Mouse (Mus musculus) limb, embryonic 14.5 days (tissue): ENCODE results near the gene Skap2. TPM values are rescaled to one million over a fixed set of nuclear protein-coding genes. Genes with fewer than 3 reads are reported as not detected.

Source experiments
- ATAC-seq: fragments of 200-750 bp; cut with Nextera tagmentation; 2 replicates; pipeline ENCODE4 v1.8.0; 2017; ENCODE audit warnings: low read depth, moderate number of reproducible peaks, moderate TSS enrichment; ENCODE audit not compliant: low FRiP score
- DNase-seq: peaks from one replicate; pipeline ENCODE4 v3.0.0-alpha.2; 2015; ENCODE audit warnings: low spot score
- H3K27ac ChIP-seq: fragments of 300-500 bp; sonication (generic); replicated peaks from 2 replicates; pipeline ENCODE4 v1.5.1; 2014; ENCODE audit warnings: low read depth, mild to moderate bottlenecking, low read length, moderate library complexity, mixed read lengths
- H3K27me3 ChIP-seq: fragments of 300-500 bp; sonication (generic); 2 replicates; pipeline ENCODE4 v1.6.1; 2014; ENCODE audit warnings: low read length, mixed read lengths; ENCODE audit not compliant: control insufficient read depth, insufficient read depth
- H3K36me3 ChIP-seq: fragments of 300-500 bp; sonication (generic); 2 replicates; pipeline ENCODE4 v1.6.1; 2014; ENCODE audit warnings: mild to moderate bottlenecking, low read length, moderate library complexity, mixed read lengths; ENCODE audit not compliant: control insufficient read depth, insufficient read depth
- H3K4me1 ChIP-seq: fragments of 300-500 bp; sonication (generic); 2 replicates; pipeline ENCODE4 v1.6.1; 2014; ENCODE audit warnings: antibody characterized with exemption, low read length, mixed read lengths; ENCODE audit not compliant: control insufficient read depth, insufficient read depth
- H3K4me2 ChIP-seq: fragments of 300-500 bp; sonication (generic); replicated peaks from 2 replicates; pipeline ENCODE4 v1.6.1; 2014; ENCODE audit warnings: low read depth, mild to moderate bottlenecking, low read length, moderate library complexity; ENCODE audit not compliant: severe bottlenecking
- H3K4me3 ChIP-seq: fragments of 300-500 bp; sonication (generic); replicated peaks from 2 replicates; pipeline ENCODE4 v1.5.1; 2014; ENCODE audit warnings: low read length
- H3K9ac ChIP-seq: fragments of 300-500 bp; sonication (generic); 2 replicates; pipeline ENCODE4 v1.6.1; 2014; ENCODE audit warnings: mild to moderate bottlenecking, low read depth, low read length, moderate library complexity; ENCODE audit not compliant: severe bottlenecking
- H3K9me3 ChIP-seq: fragments of 300-500 bp; sonication (generic); 2 replicates; pipeline ENCODE4 v1.6.1; 2016; ENCODE audit warnings: low read length; ENCODE audit not compliant: control insufficient read depth
- POLR2A ChIP-seq: fragments of 200-500 bp; IDR thresholded peaks from 2 replicates; pipeline ENCODE4 v1.8.0; 2012; ENCODE audit warnings: inconsistent platforms, mild to moderate bottlenecking, moderate library complexity, borderline replicate concordance; ENCODE audit not compliant: insufficient read depth, insufficient read length; ENCODE audit errors: extremely low read depth
- WGBS: fragments of 180-500 bp; shearing (Covaris S2); extraction: QIAGEN DNeasy Blood & Tissue Kit; methylation state at CpG from one replicate; pipeline ENCODE4 v1.1.7; 2014; 5-methylcytosine and 5-hydroxymethylcytosine counted together
- polyA plus RNA-seq, 2 experiments: library from polyadenylated mRNA; depleted of rRNA in 1 of 2; stranded (reverse) in 1 of 2; unstranded in 1 of 2; fragments of >200 nt; fragmentation: Nextera tagmentation in 1 of 2; extraction: Ambion mirVana in 1 of 2; gene quantifications; 2 replicates each; pipeline versions ENCODE4 v1.2.1 to v1.2.3; 2012 to 2014

Gene Skap2
- polyA plus RNA-seq, 2 experiments = 14.4 to 23.0 TPM

GRCm38 (mm10) chr6:51881181-51881968 is 131.0 kb downstream of the Skap2 start:
- H3K4me3 ChIP-seq = no peak overlapping the region
- ATAC-seq (no peak), DNase-seq (peak; percentile 42)
- no peak for TF ChIP-seq POLR2A
- WGBS = 14% methylated on average over 13 of the region's 13 CpGs
- H3K9me3 ChIP-seq = no peaks in the 10 kb centered on the region
- no peak overlapping the region; the same call in 1 of the 2 replicates for H3K4me2 ChIP-seq
- H3K4me1 ChIP-seq = peaks cover 9% of the 10 kb centered on the region
- H3K27me3 ChIP-seq = 0 out of 2 replicates have a peak, but pooled peaks cover 10% of the 10 kb centered on the region
- H3K9ac ChIP-seq = no peak overlapping the region
- no peak overlapping the region for H3K27ac ChIP-seq
- H3K36me3 ChIP-seq = no peaks in the 10 kb centered on the region

GRCm38 (mm10) chr6:51880778-51881177 is 131.6 kb downstream of the Skap2 start:
- Histone ChIP-seq H3K27me3 (0 out of 2 replicates have a peak, but pooled peaks cover 10% of the 10 kb centered on the region), H3K9me3 (no peaks in the 10 kb centered on the region), H3K4me3 (no peak overlapping the region), H3K4me1 (peaks cover 8% of the 10 kb centered on the region), H3K9ac (no peak overlapping the region), H3K27ac (no peak overlapping the region), H3K4me2 (no peak overlapping the region; the same call in 1 of the 2 replicates), H3K36me3 (no peaks in the 10 kb centered on the region)
- no peak for ATAC-seq
- no peak for DNase-seq
- no peak for TF ChIP-seq POLR2A
- WGBS = 35% methylated on average over 6 of the region's 6 CpGs

GRCm38 (mm10) chr6:51878551-51878950 is 133.8 kb downstream of the Skap2 start:
- Histone ChIP-seq H3K36me3 (no peaks in the 10 kb centered on the region), H3K9ac (no peak overlapping the region), H3K9me3 (no peaks in the 10 kb centered on the region), H3K27ac (no peak overlapping the region), H3K4me1 (peaks cover 8% of the 10 kb centered on the region), H3K4me3 (no peak overlapping the region), H3K4me2 (no peak overlapping the region), H3K27me3 (0 out of 2 replicates have a peak, but pooled peaks cover 10% of the 10 kb centered on the region)
- TF ChIP-seq POLR2A = no peak
- ATAC-seq = no peak
- DNase-seq = no peak
- WGBS = 76% methylated on average over 2 of the region's 2 CpGs

GRCm38 (mm10) chr6:51876841-51877553 is 135.4 kb downstream of the Skap2 start:
- DNase-seq = no peak
- no peak overlapping the region for H3K27ac ChIP-seq
- H3K36me3 ChIP-seq = no peaks in the 10 kb centered on the region
- no peak overlapping the region for H3K4me3 ChIP-seq
- WGBS = 83% methylated on average over 13 of the region's 13 CpGs
- H3K4me2 ChIP-seq = no peak overlapping the region
- ATAC-seq = no peak
- no peak for TF ChIP-seq POLR2A
- H3K4me1 ChIP-seq = peaks cover 8% of the 10 kb centered on the region
- no peaks in the 10 kb centered on the region for H3K9me3 ChIP-seq
- H3K9ac ChIP-seq = no peak overlapping the region
- H3K27me3 ChIP-seq = 0 out of 2 replicates have a peak, but pooled peaks cover 10% of the 10 kb centered on the region

- Histone ChIP-seq H3K36me3 (no peaks in the 10 kb centered on the region), H3K4me2 (no peak overlapping the region), H3K4me1 (peaks cover 4% of the 10 kb centered on the region), H3K27ac (no peak overlapping the region), H3K27me3 (0 out of 2 replicates have a peak, but pooled peaks cover 10% of the 10 kb centered on the region), H3K4me3 (no peak overlapping the region), H3K9ac (no peak overlapping the region), H3K9me3 (no peaks in the 10 kb centered on the region)
- DNase-seq (peak; percentile 63), ATAC-seq (0 out of 2 replicates have a peak, but pooled peaks have one; percentile 30)
- no peak for TF ChIP-seq POLR2A
- WGBS = 31% methylated on average over 6 of the region's 6 CpGs
Observed at GRCm38 (mm10) chr6:51875884-51876626, 136.3 kb downstream of the Skap2 start.
